Mouse (Mus musculus) lung, embryonic 16.5 days (tissue): Measurements from ENCODE around the gene Ccl5. TPM values are rescaled to one million over a fixed set of nuclear protein-coding genes. Genes with fewer than 3 reads are reported as not detected.

Source experiments
- polyA plus RNA-seq: library from polyadenylated mRNA; unstranded; fragments of >200 nt; fragmentation: Nextera tagmentation; extraction: Ambion mirVana; gene quantifications from 2 replicates; pipeline ENCODE4 v1.2.1, GENCODE M21; 2015

Gene Ccl5
- polyA plus RNA-seq, 1 experiment from 2014 or later = 1.1 TPM

Other genes with a start within 250 kb of the Ccl5 start
- 0.45 and 0.75 TPM in 2 replicates for gene Slfn14, start 243.8 kb downstream of the Ccl5 start, polyA plus RNA-seq
- gene Ap2b1, start 231.5 kb downstream of the Ccl5 start, polyA plus RNA-seq = 54.9 and 59.8 TPM in 2 replicates
- gene Pex12, start 227.9 kb downstream of the Ccl5 start, polyA plus RNA-seq = 13.1 and 13.9 TPM in 2 replicates
- gene Rasl10b, start 121.4 kb downstream of the Ccl5 start, polyA plus RNA-seq = 0.41 and 0.62 TPM in 2 replicates
- gene Gas2l2, start 101.1 kb downstream of the Ccl5 start, polyA plus RNA-seq = 0.53 and 0.82 TPM in 2 replicates
- gene 1700020L24Rik, start 92.8 kb downstream of the Ccl5 start, polyA plus RNA-seq = 0.39 TPM in 1 of 2 replicates, not detected in the other
- gene Mmp28, start 67.4 kb downstream of the Ccl5 start, polyA plus RNA-seq = 1.7 and 1.8 TPM in 2 replicates
- 12.3 and 13.9 TPM in 2 replicates for gene Taf15, start 57.4 kb downstream of the Ccl5 start, polyA plus RNA-seq
- not detected in 2 replicates for gene Heatr9, start 8.3 kb downstream of the Ccl5 start, polyA plus RNA-seq
- gene Ccl9, start 48.1 kb upstream of the Ccl5 start, polyA plus RNA-seq = 5.1 and 5.9 TPM in 2 replicates
- 10.0 and 19.7 TPM in 2 replicates for gene Ccl6, start 62.6 kb upstream of the Ccl5 start, polyA plus RNA-seq
- not detected in 2 replicates for gene Rpl9-ps1, start 115.1 kb upstream of the Ccl5 start, polyA plus RNA-seq
- gene Ccl3, start 118.8 kb upstream of the Ccl5 start, polyA plus RNA-seq = 0.48 and 0.95 TPM in 2 replicates
- not detected in 2 replicates for gene Ccl4, start 132.1 kb upstream of the Ccl5 start, polyA plus RNA-seq
- gene Wfdc17, start 173.5 kb upstream of the Ccl5 start, polyA plus RNA-seq = 1.7 and 2.1 TPM in 2 replicates
- gene Wfdc18, start 178.5 kb upstream of the Ccl5 start, polyA plus RNA-seq = 1.2 and 1.8 TPM in 2 replicates
- gene Wfdc21, start 216.4 kb upstream of the Ccl5 start, polyA plus RNA-seq = 0.82 and 2.3 TPM in 2 replicates
- 23.2 and 23.5 TPM in 2 replicates for gene Heatr6, start 223.2 kb upstream of the Ccl5 start, polyA plus RNA-seq